Mouse (Mus musculus) left cerebral cortex, adult 8-10 months (tissue): ENCODE data around the gene Hmga1. TPM values are rescaled to one million over a fixed set of nuclear protein-coding genes. Genes with fewer than 3 reads are reported as not detected.

Experiments used
- DNase-seq, 2 experiments: peaks; one replicate each; pipeline ENCODE4 v3.0.0; 2022; ENCODE audit warnings: low spot score in 2 of 2
- total RNA-seq, 4 experiments: library from RNA; stranded (reverse); gene quantifications; 2 replicates each; pipeline ENCODE4 v1.2.4; 2022

Gene Hmga1
- total RNA-seq, result 10 to 100 TPM; 43.7 to 50.0 (median 47.5) TPM

DNA sequence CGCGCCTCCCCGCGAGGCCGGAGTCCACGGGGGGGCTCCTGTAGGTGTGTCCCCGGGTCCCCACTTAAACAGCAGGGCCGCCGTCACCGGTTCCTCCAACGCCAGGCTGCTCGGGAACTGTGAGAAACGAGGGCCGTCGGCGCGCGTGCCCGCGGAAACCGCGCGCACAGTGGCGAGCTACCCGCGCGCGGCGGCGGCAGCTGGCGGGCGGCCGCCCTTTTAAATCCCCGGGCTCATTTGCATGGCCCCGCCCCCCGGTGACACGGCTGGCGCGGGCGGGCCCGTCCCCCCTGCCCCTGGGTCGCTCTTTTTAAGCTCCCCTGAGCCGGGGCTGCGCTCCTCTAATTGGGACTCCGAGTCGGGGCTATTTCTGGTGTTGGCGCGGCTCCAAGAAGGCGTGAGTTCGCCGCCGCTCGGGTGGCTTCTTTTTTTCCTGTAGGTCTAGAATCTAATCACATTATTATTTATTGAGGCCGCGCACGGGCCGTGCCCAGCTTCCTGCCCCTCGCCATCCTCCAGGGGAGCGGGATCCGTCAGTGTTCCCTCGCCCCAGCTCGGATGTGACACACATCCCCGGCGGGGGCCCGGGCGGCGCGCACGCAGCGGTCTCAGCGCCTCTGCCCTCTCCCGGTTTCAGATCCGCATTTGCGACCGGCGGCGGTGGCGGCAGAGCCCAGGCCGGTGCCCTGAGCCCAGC lies at the start of gene Hmga1:
Gene Hmga1, plus strand, starts transcription at position 183 of the 697 bp plus-strand sequence.
- DNase-seq, result peak; percentile 69 to 72

DNA sequence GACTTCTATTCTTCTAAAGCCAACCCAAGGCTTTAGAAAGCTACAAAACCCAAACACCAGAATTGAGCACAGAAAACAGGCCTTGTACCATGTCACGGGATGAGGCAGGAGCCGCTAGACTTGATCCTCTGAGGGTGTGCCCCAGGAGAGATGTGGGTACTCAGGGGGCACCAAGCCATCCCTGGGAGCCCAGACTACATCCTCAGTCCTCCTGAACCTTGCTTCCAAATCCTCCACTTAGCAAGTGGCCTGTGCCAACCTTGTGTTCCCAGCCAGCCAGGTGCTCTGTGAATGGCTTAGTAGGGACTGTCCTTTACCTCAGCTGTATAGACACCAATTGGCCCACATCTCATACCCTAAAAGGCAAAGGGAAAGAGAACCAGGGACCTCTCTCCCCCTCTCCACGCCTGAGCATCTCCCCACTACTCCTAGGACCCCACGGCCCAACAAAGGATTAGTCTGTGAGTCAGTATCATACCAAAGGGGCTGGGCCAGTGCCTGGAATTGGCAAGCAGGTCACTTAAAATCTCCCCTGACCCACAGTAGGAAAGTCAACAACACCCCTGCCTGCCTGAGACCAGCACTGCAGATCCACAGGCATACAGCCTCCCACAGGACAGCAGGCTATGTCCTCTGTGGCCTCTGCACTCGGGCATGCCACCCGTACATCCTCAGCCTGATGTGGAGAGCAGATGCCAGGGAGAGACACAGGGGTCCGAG lies 49.3 kb upstream of the Hmga1 start:
- no peak for DNase-seq

DNA sequence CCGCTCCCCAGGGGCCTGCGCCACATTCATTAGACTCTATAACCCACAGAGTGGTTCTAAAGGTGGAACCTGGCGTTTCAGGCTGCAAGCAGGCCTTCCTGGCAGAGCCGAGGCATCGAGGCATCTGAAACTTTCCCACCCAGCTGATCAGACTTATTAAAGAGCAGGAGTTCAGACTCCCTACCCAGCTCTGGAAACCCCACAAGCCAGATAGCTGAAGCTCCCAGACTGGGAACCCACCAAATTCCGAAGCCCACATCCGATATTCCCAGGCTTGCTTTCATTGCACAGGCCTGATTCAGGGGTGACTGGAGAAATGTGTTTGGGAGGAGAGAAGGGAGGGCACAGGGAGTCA lies 48.7 kb upstream of the Hmga1 start:
- DNase-seq, result no peak

DNA sequence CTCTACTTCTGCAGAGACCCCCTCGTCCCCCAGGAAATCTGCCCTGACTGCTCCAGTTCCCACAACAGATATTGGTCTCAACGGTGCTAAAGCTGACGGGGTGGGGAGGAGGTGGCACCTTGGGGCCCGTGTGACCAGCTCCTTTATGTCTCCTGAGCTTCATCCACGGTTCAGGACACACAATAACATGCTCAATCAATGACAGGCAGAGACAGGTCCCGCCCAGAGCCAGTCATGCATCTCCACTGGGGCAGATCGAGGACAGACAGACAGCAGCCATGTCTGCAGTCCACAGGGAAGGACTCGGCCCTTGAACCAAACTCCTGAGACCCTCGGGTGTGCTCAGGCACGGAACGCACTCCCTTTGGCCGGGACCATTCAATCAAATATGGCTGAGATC lies 48.3 kb upstream of the Hmga1 start:
- no peak for DNase-seq

DNA sequence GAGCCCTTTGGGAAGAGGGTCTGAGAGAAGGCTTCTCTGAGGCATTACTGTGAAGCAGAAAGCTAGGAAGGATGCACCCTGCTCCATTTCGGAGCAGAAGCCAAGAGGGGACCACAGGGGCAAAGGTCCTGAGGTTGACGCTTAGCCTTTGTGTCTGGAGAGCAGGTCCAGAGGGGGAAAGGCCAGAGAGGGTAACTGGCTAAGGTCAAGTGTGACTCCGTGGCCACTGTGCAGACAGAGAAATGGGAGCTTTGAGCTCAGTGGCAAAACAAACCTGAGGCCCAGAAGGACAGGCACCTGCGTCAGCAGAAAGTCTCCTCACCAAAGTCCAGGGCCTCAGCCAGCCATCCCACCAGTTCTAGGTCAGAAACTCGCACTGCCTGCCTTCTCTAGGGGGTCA lies 47.8 kb upstream of the Hmga1 start:
- no peak for DNase-seq

DNA sequence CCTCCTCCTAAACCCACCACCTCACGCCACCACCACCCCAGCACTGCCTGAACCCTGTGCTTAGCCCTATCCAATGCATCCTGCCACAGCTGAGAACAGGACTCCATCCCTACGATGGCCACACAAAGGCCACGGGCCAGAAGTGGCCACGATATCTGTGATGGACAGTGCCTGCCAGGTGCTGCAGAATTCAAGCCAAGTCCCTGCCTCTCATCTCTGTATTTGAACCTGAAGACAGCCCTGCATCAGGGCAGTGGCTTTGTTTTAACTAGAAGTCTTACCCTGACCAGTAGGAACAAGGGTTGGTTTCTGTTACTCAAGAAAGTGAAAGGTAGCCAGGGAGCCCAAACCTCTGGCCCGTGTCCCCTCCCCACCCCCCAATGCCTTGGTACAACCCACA lies 47.2 kb upstream of the Hmga1 start:
- DNase-seq, result no peak

DNA sequence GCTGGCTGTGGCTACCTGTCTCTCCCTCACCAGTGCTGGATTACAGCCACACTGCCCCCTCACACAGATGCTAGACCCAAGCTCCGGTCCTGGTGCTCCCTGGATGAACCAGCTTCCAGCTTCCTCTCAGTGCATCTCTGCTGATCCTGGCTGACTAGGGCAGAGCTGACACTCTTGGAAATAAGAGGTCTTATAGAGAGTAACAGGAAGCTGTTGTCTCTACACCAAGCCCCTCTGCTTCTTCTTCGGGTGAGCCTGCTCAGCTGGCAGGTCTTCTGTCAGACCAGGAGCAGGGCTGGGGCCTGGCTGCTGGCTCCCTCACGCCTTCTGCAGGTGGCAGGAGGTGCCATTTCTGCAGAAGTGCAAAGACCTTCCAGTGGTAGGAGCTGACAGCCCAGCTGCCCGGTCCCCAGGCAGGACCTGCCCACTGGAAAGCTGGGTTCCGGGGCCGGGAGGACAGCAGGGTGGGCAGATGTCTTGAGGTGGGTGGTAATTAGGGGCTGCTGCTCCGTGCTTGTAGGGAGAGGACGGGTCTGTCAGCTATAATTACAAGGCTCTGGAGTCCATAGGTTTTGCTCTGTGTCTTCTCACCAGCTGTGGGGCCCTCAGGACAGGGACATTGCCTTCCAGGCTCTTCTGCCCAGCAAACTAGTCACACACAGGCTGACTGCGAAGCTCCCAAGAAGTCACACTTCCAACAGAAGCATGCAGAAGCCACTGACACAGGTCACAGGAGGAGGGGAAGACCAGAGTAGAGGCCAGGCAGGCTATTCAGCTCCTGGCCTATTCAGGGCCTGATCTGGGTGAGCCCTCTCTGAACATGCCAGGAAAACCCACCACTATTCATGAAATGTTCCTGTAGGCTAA lies 45.8 kb upstream of the Hmga1 start:
- no peak for DNase-seq

DNA sequence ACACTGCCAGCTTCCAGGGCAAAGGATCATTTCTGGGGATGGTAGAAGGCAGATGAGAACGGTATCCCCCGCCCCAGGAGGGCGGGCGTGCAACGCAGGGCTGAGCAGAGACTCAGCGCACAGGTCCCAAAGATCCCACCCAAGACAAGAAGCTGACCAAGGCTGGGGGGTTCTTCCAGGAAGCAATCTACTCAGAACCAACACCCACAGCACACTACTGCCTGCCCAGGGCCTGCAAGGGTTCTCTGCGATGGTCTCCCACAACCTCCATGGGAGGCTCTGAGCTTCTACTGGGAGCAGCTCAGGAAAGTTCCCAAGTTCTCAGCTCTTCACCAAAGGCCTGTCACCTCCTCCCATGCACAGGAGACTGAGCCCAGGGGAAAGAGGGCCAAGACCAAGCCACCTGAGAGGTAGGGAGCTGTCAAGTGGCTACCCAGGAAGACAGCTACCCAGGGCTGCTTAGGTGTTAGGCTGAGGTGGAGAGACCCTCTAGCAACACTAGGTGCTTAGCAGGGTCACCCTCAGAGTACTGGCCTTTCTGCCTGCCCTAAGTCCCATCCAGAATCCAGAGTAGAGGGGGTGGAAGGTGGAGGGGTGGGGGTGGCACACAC lies 45.1 kb upstream of the Hmga1 start:
- DNase-seq, result no peak

DNA sequence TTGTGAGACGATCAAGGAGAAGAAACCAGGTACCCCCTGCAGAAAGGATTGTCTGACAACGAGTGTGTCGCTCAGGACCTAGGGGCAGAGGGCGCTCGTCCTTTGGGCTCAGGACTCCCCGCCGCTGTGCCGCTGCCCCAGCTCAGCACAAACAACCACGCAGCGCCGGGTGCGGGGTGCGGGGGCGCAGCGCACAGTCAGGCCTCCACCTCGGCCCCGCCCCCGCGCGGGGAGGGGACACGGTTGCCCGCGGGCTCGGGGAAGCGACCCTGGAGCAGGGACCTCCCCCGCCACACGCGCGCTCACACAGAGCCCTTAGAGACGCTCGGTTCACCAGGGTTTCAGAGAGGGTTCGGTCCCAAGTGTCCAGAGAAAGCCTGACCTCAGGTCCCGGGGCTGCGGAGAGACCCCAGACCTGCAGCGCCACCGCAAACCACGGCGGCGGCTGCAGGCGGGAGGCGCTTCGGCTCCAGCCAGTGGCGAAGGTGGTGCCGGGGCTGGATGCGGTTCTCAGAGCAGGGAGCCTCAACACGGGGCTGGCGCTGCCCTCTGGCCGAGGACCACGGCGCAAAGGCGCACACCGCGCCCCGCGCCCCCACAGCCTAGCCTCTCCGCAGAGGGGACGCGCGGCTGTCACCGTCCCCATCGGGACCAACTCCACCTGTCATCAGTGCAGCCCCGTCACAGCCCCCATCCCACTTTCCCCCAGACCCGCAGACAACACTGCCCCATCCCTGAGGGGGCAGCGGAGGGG lies 44.3 kb upstream of the Hmga1 start:
- peak in 1 of 2 experiments; percentile 45 for DNase-seq

DNA sequence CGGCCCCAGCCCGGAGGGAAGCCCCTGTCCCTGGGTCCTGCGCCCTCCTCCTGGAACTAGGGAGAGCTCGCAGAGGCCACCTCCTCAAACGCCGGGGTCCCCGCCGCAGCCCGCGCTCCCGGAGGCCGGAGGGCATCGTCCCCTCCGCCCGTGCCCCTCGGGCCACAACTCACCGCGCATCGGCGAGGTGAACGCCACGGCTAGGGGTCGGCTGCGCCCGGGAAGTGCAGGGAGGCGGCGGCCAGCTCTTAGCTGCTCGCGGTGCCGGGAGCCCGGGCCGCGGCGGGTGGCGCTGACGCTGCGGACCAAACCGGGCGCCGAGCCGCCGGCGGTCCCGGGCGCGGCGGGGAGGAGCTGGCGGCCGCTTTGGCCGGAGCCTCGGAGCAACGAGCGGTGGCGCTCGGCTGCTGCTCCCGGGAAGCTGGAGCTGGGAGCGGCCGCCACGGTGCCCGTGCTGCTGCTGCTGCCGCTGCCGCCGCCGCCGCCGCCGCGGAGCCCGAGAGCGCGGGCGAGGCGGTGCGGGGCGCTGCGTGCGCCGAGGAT lies 43.6 kb upstream of the Hmga1 start:
- DNase-seq, result no peak

DNA sequence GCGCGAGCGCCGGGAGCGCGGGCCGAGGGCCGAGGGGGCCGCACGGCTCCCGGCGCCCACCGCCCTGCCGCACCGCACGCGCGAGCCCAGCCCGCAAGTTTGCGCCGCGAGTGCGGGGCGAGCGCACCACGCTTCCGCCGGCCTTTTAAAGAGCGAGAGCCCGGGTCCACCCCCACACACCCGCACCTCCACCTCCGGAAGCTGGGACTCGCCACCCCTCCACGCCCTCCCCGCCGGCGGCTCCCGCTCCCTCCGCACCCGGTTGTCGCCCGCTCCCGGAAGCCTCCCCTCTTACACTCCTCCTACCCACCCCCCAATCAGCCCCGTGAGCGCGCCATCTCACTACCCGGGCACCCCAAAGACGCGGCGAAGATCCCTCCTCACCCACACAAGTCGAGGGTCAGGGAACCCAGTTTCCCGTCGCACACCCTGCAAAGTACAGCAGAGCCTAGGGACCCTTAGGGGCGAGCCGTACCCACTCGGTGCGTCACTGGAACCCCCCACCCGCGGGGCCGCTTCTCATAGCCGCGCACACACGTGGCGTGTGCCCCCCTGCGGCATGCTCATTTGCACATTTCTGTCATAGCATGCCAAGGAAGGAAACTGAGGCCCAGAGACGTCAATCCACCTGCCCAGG lies 42.9 kb upstream of the Hmga1 start:
- no peak for DNase-seq

DNA sequence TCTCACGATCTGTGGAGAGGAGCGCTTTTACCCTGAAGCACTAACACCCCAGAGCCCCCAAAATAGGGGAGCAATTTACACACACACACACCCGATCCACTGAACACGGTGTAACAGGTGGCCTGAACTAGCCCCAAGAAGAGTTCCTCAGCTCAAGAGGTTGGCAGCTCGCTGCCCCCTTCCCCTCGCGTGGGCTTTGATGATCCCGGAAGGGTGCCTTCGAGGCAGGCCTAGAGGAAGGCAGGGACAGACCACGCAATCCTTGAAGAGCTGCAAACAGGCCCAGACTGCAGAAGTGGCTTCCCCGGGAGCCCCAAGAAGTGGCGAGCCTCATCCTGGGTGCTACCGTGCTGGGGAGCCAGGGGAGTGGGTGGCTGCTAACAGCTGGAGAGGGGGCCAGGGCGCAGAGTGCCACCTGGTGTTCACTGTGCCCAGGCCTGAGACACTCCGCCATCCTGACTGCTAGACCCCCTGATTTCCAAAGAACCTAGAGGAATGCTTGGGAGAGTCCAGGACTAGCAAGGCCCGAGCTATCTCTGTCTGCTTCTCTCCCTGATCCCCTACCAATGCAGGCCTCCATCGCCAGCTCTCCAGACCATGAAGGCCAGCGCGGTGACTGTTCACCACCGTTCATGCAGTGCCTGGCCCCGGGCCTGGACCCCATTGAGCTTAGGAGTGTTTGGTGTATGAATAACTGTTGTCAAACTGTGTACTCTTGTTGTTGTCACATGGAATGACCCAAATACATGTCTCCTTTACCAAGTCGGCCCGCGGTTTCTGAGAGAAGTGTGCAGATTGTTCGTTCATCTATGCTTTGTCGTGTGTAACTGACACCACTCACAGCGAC lies 42.2 kb upstream of the Hmga1 start:
- DNase-seq, result no peak

DNA sequence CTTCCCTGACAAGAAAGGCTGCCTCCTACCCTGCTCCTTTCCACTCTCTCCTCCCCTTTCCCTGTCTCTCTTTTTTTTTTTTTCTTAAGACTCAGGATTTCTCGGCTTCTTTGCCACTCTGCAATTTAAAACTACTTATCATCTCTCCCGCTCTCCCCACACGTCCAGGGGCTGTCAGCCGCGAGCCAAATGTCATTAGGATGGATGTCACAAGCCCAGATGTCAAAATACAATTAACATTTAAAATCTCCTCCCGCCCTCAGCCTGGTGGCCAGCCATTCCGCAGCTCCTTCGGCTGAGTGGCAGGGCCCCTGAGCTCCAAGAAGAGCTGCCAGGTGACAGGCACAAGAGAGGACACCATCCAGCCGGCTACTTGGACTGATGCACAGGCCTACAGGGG lies 38.0 kb upstream of the Hmga1 start:
- DNase-seq, result no peak

DNA sequence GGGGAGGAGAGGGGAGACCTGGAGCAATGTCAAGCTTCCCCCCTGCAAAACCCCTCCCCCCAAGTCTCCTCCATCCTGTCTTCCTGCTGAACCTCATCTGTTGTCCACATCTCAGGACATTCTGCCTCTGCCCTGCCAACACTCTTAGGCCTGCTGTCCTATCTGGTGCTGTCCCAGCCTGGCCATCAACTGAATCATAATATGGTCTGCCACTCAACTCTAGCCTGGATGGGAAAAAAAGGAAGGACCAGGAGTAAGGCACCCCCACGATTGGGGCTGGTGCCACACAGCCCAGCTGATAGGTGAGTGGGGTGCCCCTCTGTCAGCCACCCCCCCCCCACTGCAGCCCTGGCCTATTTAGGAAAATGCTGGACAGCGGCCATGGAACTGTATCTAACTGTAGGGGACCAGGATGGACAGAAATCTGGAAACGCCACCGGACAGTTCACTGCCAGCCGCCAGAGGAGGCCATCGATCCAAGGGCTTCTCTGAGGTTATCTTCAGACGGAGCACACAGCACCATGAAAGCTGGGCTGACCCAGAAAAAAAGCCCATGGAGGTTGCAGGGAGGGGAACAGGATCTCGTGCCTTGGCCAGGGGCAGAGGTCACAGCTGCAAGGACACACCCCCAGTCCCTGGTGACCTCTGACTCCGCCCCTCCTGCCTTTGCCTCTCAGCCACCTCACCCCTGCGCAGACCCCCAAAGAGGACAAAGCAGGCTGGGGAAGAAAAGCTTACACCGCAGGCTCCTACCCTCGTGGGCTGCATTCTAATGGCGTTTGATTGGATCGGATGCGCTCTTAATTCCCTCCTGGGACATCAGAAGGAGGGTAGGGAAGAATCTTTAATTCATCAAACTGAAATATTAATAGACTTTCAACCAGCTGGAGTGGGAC lies 37.3 kb upstream of the Hmga1 start:
- no peak for DNase-seq

DNA sequence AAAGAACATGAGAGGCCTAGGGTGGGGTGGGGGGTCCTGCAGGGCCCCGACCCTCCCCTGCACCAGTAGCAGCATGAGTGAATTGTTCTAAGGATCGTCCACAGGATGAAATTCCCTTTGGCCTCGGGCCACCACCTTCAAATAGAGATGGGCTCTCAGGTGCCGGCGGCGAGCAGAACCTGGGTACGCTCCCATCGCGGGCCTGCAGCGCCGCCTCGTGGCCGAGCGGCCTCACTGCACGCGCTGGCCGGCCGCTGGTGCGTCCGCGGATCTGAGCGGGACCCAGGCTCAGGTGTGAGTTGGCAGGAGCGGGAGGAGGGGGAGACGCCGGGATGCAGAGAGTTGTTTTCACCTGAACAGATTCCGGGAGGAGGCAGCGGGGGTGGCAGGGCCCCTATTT lies 35.7 kb upstream of the Hmga1 start:
- no peak for DNase-seq

DNA sequence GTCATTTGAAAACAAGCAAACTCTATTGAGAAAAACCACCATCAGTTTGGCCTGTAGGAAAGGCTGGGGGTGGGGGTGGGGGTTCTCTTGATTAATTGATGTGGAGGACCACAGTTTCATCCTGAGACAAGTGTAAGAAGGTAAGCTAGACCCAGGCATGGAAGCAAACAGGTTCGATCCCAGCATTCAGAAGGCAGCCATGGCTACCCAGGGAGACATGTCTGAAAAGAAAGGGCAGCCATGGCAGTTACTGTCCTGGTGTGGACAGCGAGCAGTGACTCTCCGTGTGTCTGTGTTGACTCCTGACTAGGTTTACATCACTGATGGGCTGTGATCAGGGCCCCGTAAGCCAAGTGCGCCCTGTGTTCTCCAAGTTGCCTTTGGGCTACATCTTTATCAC lies 35.0 kb upstream of the Hmga1 start, which contains the start of gene Grm4:
Gene Grm4, minus strand, starts transcription at position 101 of the 400 bp plus-strand sequence.
- no peak for DNase-seq

DNA sequence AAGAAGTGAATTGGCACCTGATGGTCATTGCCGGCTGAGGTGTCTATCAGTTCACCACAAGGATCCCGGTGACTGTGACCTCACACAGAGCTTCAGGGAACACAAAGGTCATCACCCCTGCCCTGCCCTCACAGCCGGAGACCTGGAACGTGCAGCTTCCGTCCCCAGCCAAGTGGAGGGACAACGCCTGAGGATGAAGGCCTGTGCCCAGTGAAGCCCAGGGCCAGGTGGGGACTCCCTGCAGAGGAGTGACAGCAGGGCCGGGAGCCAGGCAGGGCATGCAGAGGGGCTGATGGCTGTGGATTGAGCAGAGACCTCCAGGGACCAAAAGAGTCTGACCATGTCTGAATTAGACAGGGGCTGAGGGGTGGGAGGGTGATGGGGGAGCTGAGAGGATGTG lies 33.2 kb upstream of the Hmga1 start:
- DNase-seq, result no peak

DNA sequence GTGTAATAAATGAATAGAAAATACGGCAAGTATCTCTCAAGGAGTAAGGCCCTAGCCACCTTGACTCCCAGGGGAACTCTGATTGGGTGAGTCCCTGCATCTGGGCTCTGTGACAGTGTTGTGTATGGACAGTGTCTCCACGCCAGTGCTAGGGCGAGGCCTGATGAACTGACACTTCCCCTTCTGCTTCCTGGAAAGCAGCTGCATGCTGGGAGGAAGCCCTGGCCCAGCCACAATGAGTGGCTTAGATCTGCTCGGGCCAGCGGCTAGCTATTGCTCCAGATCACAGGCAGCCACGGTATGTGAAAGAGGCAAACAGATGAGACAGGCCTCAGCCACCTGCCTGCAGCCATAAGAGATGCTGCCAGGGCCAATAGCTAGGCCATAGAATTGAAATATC lies 29.1 kb upstream of the Hmga1 start:
- no peak for DNase-seq
